Mouse (Mus musculus): ENCODE results near the gene Thy1. TPM values are rescaled to one million over a fixed set of nuclear protein-coding genes. Genes with fewer than 3 reads are reported as not detected.

Gene Thy1
- polyA plus RNA-seq, 1 experiment from 2014 or later = not detected

GRCm38 (mm10) chr9:44074395-44075275 lies 31.5 kb downstream of the Thy1 start:
- no peak overlapping the region for H3K4me3 ChIP-seq
- no peaks in the 10 kb centered on the region for H3K36me3 ChIP-seq (replicated peaks)
- no peak overlapping the region for H3K27ac ChIP-seq
- peaks cover 66% of the 10 kb centered on the region for H3K27me3 ChIP-seq (ENCODE audit: poor library complexity, severe bottlenecking)
- no peak for DNase-seq (ENCODE audit: extremely low spot score, low spot score)
- peaks cover 84% of the 10 kb centered on the region for H3K4me1 ChIP-seq
- WGBS = 57% methylated on average over 9 of the region's 9 CpGs
- no peaks in the 10 kb centered on the region for H3K9me3 ChIP-seq

GRCm38 (mm10) chr9:44075276-44075995 lies 32.3 kb downstream of the Thy1 start:
- Histone ChIP-seq H3K27me3 (ENCODE audit: poor library complexity, severe bottlenecking) (peaks cover 70% of the 10 kb centered on the region), H3K4me1 (peaks cover 77% of the 10 kb centered on the region)
- 71% methylated on average over 24 of the region's 24 CpGs for WGBS

GRCm38 (mm10) chr9:44075996-44076763 lies 33.0 kb downstream of the Thy1 start:
- no peak overlapping the region for H3K27ac ChIP-seq
- no peaks in the 10 kb centered on the region for H3K9me3 ChIP-seq
- DNase-seq (ENCODE audit: extremely low spot score, low spot score) = no peak
- peaks cover 71% of the 10 kb centered on the region for H3K27me3 ChIP-seq (ENCODE audit: poor library complexity, severe bottlenecking)
- no peak overlapping the region for H3K4me3 ChIP-seq
- H3K4me1 ChIP-seq = peaks cover 72% of the 10 kb centered on the region
- WGBS = 62% methylated on average over 16 of the region's 16 CpGs
- H3K36me3 ChIP-seq (replicated peaks) = no peaks in the 10 kb centered on the region

More at GRCm38 (mm10) chr9:44075276-44075995, 32.3 kb downstream of the Thy1 start:
- no peak for DNase-seq (ENCODE audit: extremely low spot score, low spot score)
- 0 out of 2 replicates have a peak overlapping the region, but pooled peaks have one; percentile 18 for H3K27ac ChIP-seq
- H3K4me3 ChIP-seq = no peak overlapping the region
- H3K36me3 ChIP-seq (replicated peaks) = no peaks in the 10 kb centered on the region
- no peaks in the 10 kb centered on the region for H3K9me3 ChIP-seq

GRCm38 (mm10) chr9:44076764-44077120 lies 33.6 kb downstream of the Thy1 start:
- no peaks in the 10 kb centered on the region for H3K9me3 ChIP-seq
- no peak overlapping the region for H3K4me3 ChIP-seq
- peaks cover 75% of the 10 kb centered on the region for H3K27me3 ChIP-seq (ENCODE audit: poor library complexity, severe bottlenecking)
- H3K27ac ChIP-seq = no peak overlapping the region
- H3K36me3 ChIP-seq (replicated peaks) = no peaks in the 10 kb centered on the region
- DNase-seq (ENCODE audit: extremely low spot score, low spot score) = no peak
- peaks cover 71% of the 10 kb centered on the region for H3K4me1 ChIP-seq
- 11% methylated on average over 5 of the region's 5 CpGs for WGBS

- Histone ChIP-seq H3K4me1 (peaks cover 65% of the 10 kb centered on the region), H3K9me3 (no peaks in the 10 kb centered on the region), H3K27ac (no peak overlapping the region), H3K27me3 (ENCODE audit: poor library complexity, severe bottlenecking) (peaks cover 80% of the 10 kb centered on the region), H3K36me3 (replicated peaks) (no peaks in the 10 kb centered on the region), H3K4me3 (no peak overlapping the region)
- WGBS = 85% methylated on average over 11 of the region's 11 CpGs
- DNase-seq (ENCODE audit: extremely low spot score, low spot score) = no peak
Observed at GRCm38 (mm10) chr9:44077266-44077910, 34.2 kb downstream of the Thy1 start.

GRCm38 (mm10) chr9:44078136-44078797 lies 35.1 kb downstream of the Thy1 start:
- Histone ChIP-seq H3K4me3 (no peak overlapping the region), H3K4me1 (peaks cover 56% of the 10 kb centered on the region), H3K27ac (no peak overlapping the region), H3K27me3 (ENCODE audit: poor library complexity, severe bottlenecking) (peaks cover 84% of the 10 kb centered on the region), H3K9me3 (no peaks in the 10 kb centered on the region), H3K36me3 (replicated peaks) (no peaks in the 10 kb centered on the region)
- DNase-seq (ENCODE audit: extremely low spot score, low spot score) = no peak
- 81% methylated on average over 10 of the region's 10 CpGs for WGBS

- no peaks in the 10 kb centered on the region for H3K36me3 ChIP-seq (replicated peaks)
- no peak overlapping the region for H3K4me3 ChIP-seq
- DNase-seq (ENCODE audit: extremely low spot score, low spot score) = no peak
- peaks cover 92% of the 10 kb centered on the region for H3K27me3 ChIP-seq (ENCODE audit: poor library complexity, severe bottlenecking)
- no peak overlapping the region for H3K27ac ChIP-seq
- H3K9me3 ChIP-seq = no peaks in the 10 kb centered on the region
- WGBS = 40% methylated on average over 16 of the region's 16 CpGs
- H3K4me1 ChIP-seq = peaks cover 56% of the 10 kb centered on the region
Observed at GRCm38 (mm10) chr9:44078955-44079756, 36.0 kb downstream of the Thy1 start.

- no peak overlapping the region for H3K4me3 ChIP-seq
- DNase-seq (ENCODE audit: extremely low spot score, low spot score) = no peak
- 78% methylated on average over 10 of the region's 10 CpGs for WGBS
- H3K9me3 ChIP-seq = no peaks in the 10 kb centered on the region
- peaks cover 88% of the 10 kb centered on the region for H3K27me3 ChIP-seq (ENCODE audit: poor library complexity, severe bottlenecking)
- no peaks in the 10 kb centered on the region for H3K36me3 ChIP-seq (replicated peaks)
- H3K4me1 ChIP-seq = peaks cover 60% of the 10 kb centered on the region
- H3K27ac ChIP-seq = no peak overlapping the region
Observed at GRCm38 (mm10) chr9:44079997-44080780, 37.0 kb downstream of the Thy1 start.

GRCm38 (mm10) chr9:44080953-44081352 lies 37.8 kb downstream of the Thy1 start:
- Histone ChIP-seq H3K27me3 (ENCODE audit: poor library complexity, severe bottlenecking) (peaks cover 88% of the 10 kb centered on the region), H3K4me3 (no peak overlapping the region), H3K9me3 (no peaks in the 10 kb centered on the region), H3K4me1 (peaks cover 60% of the 10 kb centered on the region), H3K36me3 (replicated peaks) (no peaks in the 10 kb centered on the region), H3K27ac (no peak overlapping the region)
- no peak for DNase-seq (ENCODE audit: extremely low spot score, low spot score)
- 90% methylated on average over 5 of the region's 5 CpGs for WGBS

- no peak for DNase-seq (ENCODE audit: extremely low spot score, low spot score)
Observed at GRCm38 (mm10) chr9:44081581-44081980, 38.4 kb downstream of the Thy1 start.

GRCm38 (mm10) chr9:44082266-44082665 lies 39.1 kb downstream of the Thy1 start:
- Histone ChIP-seq H3K4me1 (peaks cover 59% of the 10 kb centered on the region), H3K27ac (no peak overlapping the region), H3K4me3 (no peak overlapping the region), H3K27me3 (ENCODE audit: poor library complexity, severe bottlenecking) (peaks cover 95% of the 10 kb centered on the region), H3K36me3 (replicated peaks) (no peaks in the 10 kb centered on the region), H3K9me3 (no peaks in the 10 kb centered on the region)
- WGBS = 92% methylated on average over 5 of the region's 5 CpGs
- no peak for DNase-seq (ENCODE audit: extremely low spot score, low spot score)

More at GRCm38 (mm10) chr9:44081581-44081980, 38.4 kb downstream of the Thy1 start:
- H3K27ac ChIP-seq = no peak overlapping the region
- H3K4me1 ChIP-seq = peaks cover 60% of the 10 kb centered on the region
- peaks cover 89% of the 10 kb centered on the region for H3K27me3 ChIP-seq (ENCODE audit: poor library complexity, severe bottlenecking)
- no peaks in the 10 kb centered on the region for H3K36me3 ChIP-seq (replicated peaks)
- H3K9me3 ChIP-seq = no peaks in the 10 kb centered on the region
- H3K4me3 ChIP-seq = no peak overlapping the region
- WGBS = 73% methylated on average over 5 of the region's 5 CpGs

All from forebrain, embryonic 10.5 days (tissue).